Mouse (Mus musculus): ENCODE results near the gene Nphp3. TPM values are rescaled to one million over a fixed set of nuclear protein-coding genes. Genes with fewer than 3 reads are reported as not detected.

The Nphp3 gene
- polyA plus RNA-seq (2015; fragmentation: Illumina TruSeq; extraction: RNeasy Lipid Tissue Mini Kit (QIAGEN cat#74804); ENCODE audit: insufficient read depth, low replicate concordance) = 3.9 TPM

GRCm38 (mm10) chr9:104001921-104002859 lies at the start of gene Nphp3:
Nphp3 (plus strand) TSS chr9:104002544.

GRCm38 (mm10) chr9:104040362-104040761 lies 38.0 kb downstream of the Nphp3 start, which contains the start of gene Gm28305:
Gm28305 (plus strand) TSS chr9:104040662.

GRCm38 (mm10) chr9:104062430-104063243 lies 60.3 kb downstream of the Nphp3 start, which contains the start of gene Uba5:
Uba5 (minus strand) TSS chr9:104063134.

GRCm38 (mm10) chr9:104063244-104063961 lies 61.1 kb downstream of the Nphp3 start, which contains the start of gene Acad11:
Acad11 (plus strand) TSS chr9:104063377.

Other genes with a start within 250 kb of the Nphp3 start
- 2.0 TPM for gene Tmem108, start 240.7 kb upstream of the Nphp3 start, polyA plus RNA-seq (2015; fragmentation: Illumina TruSeq; extraction: RNeasy Lipid Tissue Mini Kit (QIAGEN cat#74804); ENCODE audit: insufficient read depth, low replicate concordance)
- not detected for gene Gm28305, start 38.1 kb downstream of the Nphp3 start, polyA plus RNA-seq (2015; fragmentation: Illumina TruSeq; extraction: RNeasy Lipid Tissue Mini Kit (QIAGEN cat#74804); ENCODE audit: insufficient read depth, low replicate concordance)
- 60.1 TPM for gene Uba5, start 60.6 kb downstream of the Nphp3 start, polyA plus RNA-seq (2015; fragmentation: Illumina TruSeq; extraction: RNeasy Lipid Tissue Mini Kit (QIAGEN cat#74804); ENCODE audit: insufficient read depth, low replicate concordance)
- gene Acad11, start 60.8 kb downstream of the Nphp3 start, polyA plus RNA-seq (2015; fragmentation: Illumina TruSeq; extraction: RNeasy Lipid Tissue Mini Kit (QIAGEN cat#74804); ENCODE audit: insufficient read depth, low replicate concordance) = 11.3 TPM
- gene Ackr4, start 124.4 kb downstream of the Nphp3 start, polyA plus RNA-seq (2015; fragmentation: Illumina TruSeq; extraction: RNeasy Lipid Tissue Mini Kit (QIAGEN cat#74804); ENCODE audit: insufficient read depth, low replicate concordance) = 2.1 TPM

Measured in spleen, adult 10 weeks (tissue).